In genomic region chr13:104821192-104821591, GRCm38 (mm10) we compare ENCODE assay signal across 36 mouse cellular contexts. TPM values are rescaled to one million over a fixed set of nuclear protein-coding genes. Genes with fewer than 3 reads are reported as not detected.
"Had no signal": no experiment of that assay in that cellular context is flagged by ENCODE, and none has a peak within 500 bp of the region (broad histone marks: within the 10 kb centered on the region; RNA-seq: fewer than 3 reads in every experiment).

No protein-coding gene starts in this region.

- H3K4me3 ChIP-seq: left cerebral cortex, adult 2 months; limb, embryonic 10.5 days; limb, embryonic 12.5 days; limb, embryonic 13.5 days; limb, embryonic 15.5 days; liver, embryonic 12.5 days; liver, embryonic 13.5 days; liver, embryonic 15.5 days; lung, embryonic 15.5 days; megakaryocyte, embryonic 14.5 days; midbrain, embryonic 10.5 days; midbrain, embryonic 12.5 days; midbrain, embryonic 13.5 days; midbrain, embryonic 15.5 days; myocyte had no signal

- H3K36me3 ChIP-seq: liver, embryonic 15.5 days; lung, embryonic 15.5 days; midbrain, embryonic 12.5 days; midbrain, embryonic 13.5 days; midbrain, embryonic 15.5 days had no signal

- H3K9ac ChIP-seq: limb, embryonic 12.5 days; limb, embryonic 13.5 days; limb, embryonic 15.5 days; liver, embryonic 12.5 days; liver, embryonic 13.5 days; liver, embryonic 14.5 days; liver, embryonic 15.5 days; liver, postnatal 0 days; lung, embryonic 14.5 days; lung, embryonic 15.5 days; midbrain, embryonic 12.5 days; midbrain, embryonic 13.5 days; midbrain, embryonic 15.5 days had no signal

- H3K27me3 ChIP-seq: limb, embryonic 12.5 days; limb, embryonic 13.5 days; limb, embryonic 15.5 days; liver, embryonic 12.5 days; liver, embryonic 13.5 days; liver, embryonic 15.5 days; lung, embryonic 15.5 days; megakaryocyte, embryonic 14.5 days; midbrain, embryonic 12.5 days; midbrain, embryonic 13.5 days; midbrain, embryonic 15.5 days had no signal

- DNase-seq: left cerebral cortex, postnatal 4 days; liver; liver, embryonic 13.5 days; liver, postnatal 0 days; lung, adult 18-20 months; lung, adult 2 months; lung, embryonic 14.5 days; lung, postnatal 10 days; lung, postnatal 14 days; lung, postnatal 36 days; lung, postnatal 4 days; midbrain, embryonic 14.5 days had no signal

- H3K9me3 ChIP-seq: limb, embryonic 10.5 days; limb, embryonic 12.5 days; limb, embryonic 13.5 days; limb, embryonic 15.5 days; liver, embryonic 12.5 days; liver, embryonic 13.5 days; liver, embryonic 15.5 days; lung, embryonic 15.5 days; megakaryocyte, embryonic 14.5 days; midbrain, embryonic 10.5 days; midbrain, embryonic 12.5 days; midbrain, embryonic 13.5 days; midbrain, embryonic 15.5 days had no signal

- H3K27ac ChIP-seq: left cerebral cortex, adult 2 months; limb, embryonic 10.5 days; limb, embryonic 12.5 days; limb, embryonic 13.5 days; limb, embryonic 15.5 days; liver, embryonic 12.5 days; liver, embryonic 13.5 days; liver, embryonic 14.5 days; liver, embryonic 15.5 days; lung, embryonic 15.5 days; macrophage; midbrain, embryonic 10.5 days; midbrain, embryonic 12.5 days; midbrain, embryonic 13.5 days; midbrain, embryonic 15.5 days had no signal

RNA-seq across cellular contexts. Expression of gene Shisal2b, which starts 42.5 kb away (rescaled TPM):
- total RNA-seq: liver, adult 2 months; megakaryocyte progenitor cell, adult 5-6 weeks; megakaryocyte, adult 5-6 weeks; megakaryocyte-erythroid progenitor cell, adult 5-6 weeks; monocyte, adult 5-6 weeks had no signal
- polyA plus RNA-seq: limb, embryonic 11.5 days; limb, embryonic 12.5 days; liver, adult 2 months; liver, embryonic 12.5 days; liver, embryonic 13.5 days; liver, embryonic 14.5 days; liver, embryonic 15.5 days; liver, embryonic 16.5 days; liver, postnatal 0 days; lung, adult 2 months; lung, postnatal 0 days; macrophage; myocyte had no signal
